Mouse (Mus musculus): ENCODE results near the gene Cnpy3. TPM values are rescaled to one million over a fixed set of nuclear protein-coding genes. Genes with fewer than 3 reads are reported as not detected.

The Cnpy3 gene
- polyA plus RNA-seq, 2 experiments = 17.7 to 18.0 TPM

GRCm38 (mm10) chr17:46728904-46729318 is 23.1 kb downstream of the Cnpy3 start, which contains the start of gene Gnmt:
TSS of gene Gnmt (minus strand) at chr17:46729168.
- no peak for TF ChIP-seq EP300 (IDR thresholded peaks at IDR 0.05; ENCODE audit: low read depth)
- no peak for TF ChIP-seq CTCF (IDR thresholded peaks at IDR 0.05; ENCODE audit: low read depth)
- WGBS (ENCODE audit: insufficient replicate concordance) = 38% methylated on average over 24 of the region's 24 CpGs
- Histone ChIP-seq H3K4me1 (replicated peaks; ENCODE audit: control insufficient read depth in 2 of 2, insufficient read depth in 2 of 2, low read length in 1 of 2) (no peaks in the 10 kb centered on the region; a peak in 1 of 4 replicates), H3K27me3 (ENCODE audit: control insufficient read depth, insufficient read depth, low read length) (no peaks in the 10 kb centered on the region; the same call in 1 of the 2 replicates), H3K4me3 (ENCODE audit: insufficient read depth in 1 of 2, low read depth in 2 of 2, low read length in 2 of 2) (peak within 1 kb of the TSS in 1 of 2 experiments; percentile 1; a peak in 2 of 4 replicates), H3K4me2 (ENCODE audit: low read depth) (peak within 1 kb of the TSS; percentile 26), H3K9me3 (ENCODE audit: control insufficient read depth, low read length) (no peaks in the 10 kb centered on the region), H3K36me3 (replicated peaks; ENCODE audit: control insufficient read depth, insufficient read depth, low read depth) (peaks cover 2% of the 10 kb centered on the region; the same call in 1 of the 2 replicates), H3K27ac (no peak within 1 kb of the TSS), H3K9ac (replicated peaks) (no peak within 1 kb of the TSS)
- ATAC-seq (ENCODE audit: insufficient read depth) (peak; percentile 54), DNase-seq (ENCODE audit: low read depth in 3 of 3, low spot score in 3 of 3) (no peak)

GRCm38 (mm10) chr17:46728496-46728895 is 23.5 kb downstream of the Cnpy3 start:
- Histone ChIP-seq H3K4me3 (ENCODE audit: insufficient read depth in 1 of 2, low read depth in 2 of 2, low read length in 2 of 2) (peak overlapping the region in 1 of 2 experiments; percentile 1; a peak in 2 of 4 replicates), H3K9me3 (ENCODE audit: control insufficient read depth, low read length) (no peaks in the 10 kb centered on the region), H3K27me3 (ENCODE audit: control insufficient read depth, insufficient read depth, low read length) (no peaks in the 10 kb centered on the region; the same call in 1 of the 2 replicates), H3K27ac (no peak overlapping the region), H3K4me2 (ENCODE audit: low read depth) (peak overlapping the region; percentile 26), H3K36me3 (replicated peaks; ENCODE audit: control insufficient read depth, insufficient read depth, low read depth) (peaks cover 2% of the 10 kb centered on the region; the same call in 1 of the 2 replicates), H3K4me1 (replicated peaks; ENCODE audit: control insufficient read depth in 2 of 2, insufficient read depth in 2 of 2, low read length in 1 of 2) (no peaks in the 10 kb centered on the region), H3K9ac (replicated peaks) (no peak overlapping the region)
- WGBS (ENCODE audit: insufficient replicate concordance) = 53% methylated on average over 11 of the region's 11 CpGs
- no peak for ATAC-seq (ENCODE audit: insufficient read depth)
- no peak for DNase-seq (ENCODE audit: low read depth in 3 of 3, low spot score in 3 of 3)
- no peak for TF ChIP-seq EP300 (IDR thresholded peaks at IDR 0.05; ENCODE audit: low read depth)
- TF ChIP-seq CTCF (IDR thresholded peaks at IDR 0.05; ENCODE audit: low read depth) = no peak

GRCm38 (mm10) chr17:46728021-46728420 is 24.0 kb downstream of the Cnpy3 start:
- WGBS (ENCODE audit: insufficient replicate concordance) = 38% methylated on average over 6 of the region's 6 CpGs
- Histone ChIP-seq H3K4me3 (ENCODE audit: insufficient read depth in 1 of 2, low read depth in 2 of 2, low read length in 2 of 2) (no peak overlapping the region), H3K4me2 (ENCODE audit: low read depth) (no peak overlapping the region), H3K27me3 (ENCODE audit: control insufficient read depth, insufficient read depth, low read length) (no peaks in the 10 kb centered on the region; the same call in 1 of the 2 replicates), H3K4me1 (replicated peaks; ENCODE audit: control insufficient read depth in 2 of 2, insufficient read depth in 2 of 2, low read length in 1 of 2) (no peaks in the 10 kb centered on the region), H3K27ac (no peak overlapping the region), H3K9me3 (ENCODE audit: control insufficient read depth, low read length) (no peaks in the 10 kb centered on the region), H3K9ac (replicated peaks) (no peak overlapping the region), H3K36me3 (replicated peaks; ENCODE audit: control insufficient read depth, insufficient read depth, low read depth) (peaks cover 2% of the 10 kb centered on the region; the same call in 1 of the 2 replicates)
- TF ChIP-seq CTCF (IDR thresholded peaks at IDR 0.05; ENCODE audit: low read depth) (peak; percentile 62), EP300 (IDR thresholded peaks at IDR 0.05; ENCODE audit: low read depth) (no peak)
- no peak for ATAC-seq (ENCODE audit: insufficient read depth)
- DNase-seq (ENCODE audit: low read depth in 3 of 3, low spot score in 3 of 3) = no peak

- Histone ChIP-seq H3K36me3 (replicated peaks; ENCODE audit: control insufficient read depth, insufficient read depth, low read depth) (peaks cover 2% of the 10 kb centered on the region; the same call in 1 of the 2 replicates), H3K4me1 (replicated peaks; ENCODE audit: control insufficient read depth in 2 of 2, insufficient read depth in 2 of 2, low read length in 1 of 2) (no peaks in the 10 kb centered on the region), H3K27me3 (ENCODE audit: control insufficient read depth, insufficient read depth, low read length) (no peaks in the 10 kb centered on the region; the same call in 1 of the 2 replicates), H3K4me2 (ENCODE audit: low read depth) (no peak overlapping the region), H3K9me3 (ENCODE audit: control insufficient read depth, low read length) (no peaks in the 10 kb centered on the region), H3K4me3 (ENCODE audit: insufficient read depth in 1 of 2, low read depth in 2 of 2, low read length in 2 of 2) (no peak overlapping the region), H3K9ac (replicated peaks) (no peak overlapping the region), H3K27ac (no peak overlapping the region)
- 80% methylated on average over 11 of the region's 11 CpGs for WGBS (ENCODE audit: insufficient replicate concordance)
- no peak for TF ChIP-seq CTCF (IDR thresholded peaks at IDR 0.05; ENCODE audit: low read depth)
- TF ChIP-seq EP300 (IDR thresholded peaks at IDR 0.05; ENCODE audit: low read depth) = no peak
- DNase-seq (ENCODE audit: low read depth in 3 of 3, low spot score in 3 of 3) = no peak
- ATAC-seq (ENCODE audit: insufficient read depth) = no peak
These were observed 24.7 kb downstream of the Cnpy3 start for GRCm38 (mm10) chr17:46727271-46727670.

- Histone ChIP-seq H3K27me3 (ENCODE audit: control insufficient read depth, insufficient read depth, low read length) (no peaks in the 10 kb centered on the region; the same call in 1 of the 2 replicates), H3K4me2 (ENCODE audit: low read depth) (no peak overlapping the region), H3K36me3 (replicated peaks; ENCODE audit: control insufficient read depth, insufficient read depth, low read depth) (peaks cover 2% of the 10 kb centered on the region; the same call in 1 of the 2 replicates), H3K4me1 (replicated peaks; ENCODE audit: control insufficient read depth in 2 of 2, insufficient read depth in 2 of 2, low read length in 1 of 2) (no peaks in the 10 kb centered on the region), H3K27ac (no peak overlapping the region), H3K4me3 (ENCODE audit: insufficient read depth in 1 of 2, low read depth in 2 of 2, low read length in 2 of 2) (no peak overlapping the region), H3K9ac (replicated peaks) (no peak overlapping the region), H3K9me3 (ENCODE audit: control insufficient read depth, low read length) (no peaks in the 10 kb centered on the region)
- ATAC-seq (ENCODE audit: insufficient read depth) (no peak), DNase-seq (ENCODE audit: low read depth in 3 of 3, low spot score in 3 of 3) (no peak)
- WGBS (ENCODE audit: insufficient replicate concordance) = 76% methylated on average over 26 of the region's 26 CpGs
- no peak for TF ChIP-seq EP300 (IDR thresholded peaks at IDR 0.05; ENCODE audit: low read depth)
- no peak for TF ChIP-seq CTCF (IDR thresholded peaks at IDR 0.05; ENCODE audit: low read depth)
These were observed 26.0 kb downstream of the Cnpy3 start for GRCm38 (mm10) chr17:46725731-46726645.
